Mouse (Mus musculus) thymus, adult 2 months (tissue): ENCODE data around the gene Vmn1r6.

Experiments used
- CTCF ChIP-seq: fragments of 200-500 bp; IDR thresholded peaks from 2 replicates; pipeline ENCODE4 v1.5.1; 2012; ENCODE audit warnings: mild to moderate bottlenecking, control low read depth, low read length, moderate library complexity, borderline replicate concordance; ENCODE audit not compliant: control insufficient read depth, poor library complexity, insufficient read depth; ENCODE audit errors: extremely low read depth
- POLR2A ChIP-seq: fragments of 200-500 bp; IDR thresholded peaks from 2 replicates; pipeline ENCODE4 v1.6.1; 2012; ENCODE audit warnings: mild to moderate bottlenecking, low read length, control low read depth, moderate library complexity; ENCODE audit not compliant: control insufficient read depth, poor library complexity, insufficient read depth; ENCODE audit errors: extremely low read depth

- TF ChIP-seq CTCF (no peak), POLR2A (no peak)
Observed at GRCm38 (mm10) chr6:56996943-56997342, at the start of gene Vmn1r6.
